15 mouse cellular contexts compared by ENCODE assay signal in the genomic region with DNA sequence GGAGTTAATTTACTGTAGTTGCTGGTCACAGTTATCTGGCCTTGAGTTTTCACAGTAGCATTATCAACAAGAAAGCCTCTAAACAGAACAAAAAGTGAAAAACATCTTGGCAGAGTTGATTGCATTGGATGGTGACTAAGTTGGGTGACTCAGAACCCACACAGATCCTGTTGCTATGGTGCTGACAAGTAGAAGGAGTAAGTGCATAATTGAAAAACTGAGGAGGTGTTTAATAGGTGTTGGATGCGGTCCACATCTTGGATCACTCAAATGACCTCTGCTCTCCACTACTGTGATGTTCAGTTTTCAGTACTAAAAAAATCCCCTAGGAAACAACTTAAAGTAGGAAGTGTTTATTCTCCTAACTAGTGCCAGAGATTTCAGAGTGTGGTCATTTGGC.
DNase-seq lines count a peak whose midpoint lies in the region; ATAC-seq lines count a peak whose summit lies in the region.
"Had no signal": no experiment of that assay in that cellular context is flagged by ENCODE, and none has a peak within 500 bp of the region (broad histone marks: within the 10 kb centered on the region; RNA-seq: fewer than 3 reads in every experiment).

No protein-coding gene starts in this region.

- peak; percentile 89 for ATAC-seq in frontal cortex, adult (ENCODE audit: low TSS enrichment)
- no peak for ATAC-seq in monocyte, adult 5-6 weeks (replicated peaks; ENCODE audit: insufficient number of reproducible peaks, low FRiP score, low TSS enrichment, poor library complexity, severe bottlenecking)
- ATAC-seq: forebrain, embryonic 16.5 days had no signal

- no peak for DNase-seq in frontal cortex, postnatal 10 days (ENCODE audit: low spot score in 2 of 2)
- peak; percentile 35 for DNase-seq in layer of hippocampus, adult 9-11 months
- DNase-seq in layer of hippocampus, adult 9-10 months (ENCODE audit: low spot score) = no peak
- peak; percentile 74 for DNase-seq in adrenal gland, adult 2 months
- peak; percentile 28 for DNase-seq in forelimb bud, embryonic 11.5 days (ENCODE audit: low read depth, low spot score)
- DNase-seq in gastrocnemius, postnatal 10 days = no peak
- DNase-seq: cerebellum, adult 8-10 months; heart, adult 11 months; kidney, adult 18-20 months; liver; lung, adult 2 months; thymus, postnatal 4 days had no signal

Comparison
In these comparisons a context has a peak if more than half of its experiments do, and no peak if none do; other contexts are left out.
1. DNase-seq: peak in layer of hippocampus, adult 9-11 months (single experiment), adrenal gland, adult 2 months (single experiment) and forelimb bud, embryonic 11.5 days (single experiment); none in frontal cortex, postnatal 10 days (0 of 2), layer of hippocampus, adult 9-10 months (single experiment) and gastrocnemius, postnatal 10 days (single experiment).